Mouse (Mus musculus): ENCODE measurements around the gene Cntn3.

The Cntn3 gene

DNA sequence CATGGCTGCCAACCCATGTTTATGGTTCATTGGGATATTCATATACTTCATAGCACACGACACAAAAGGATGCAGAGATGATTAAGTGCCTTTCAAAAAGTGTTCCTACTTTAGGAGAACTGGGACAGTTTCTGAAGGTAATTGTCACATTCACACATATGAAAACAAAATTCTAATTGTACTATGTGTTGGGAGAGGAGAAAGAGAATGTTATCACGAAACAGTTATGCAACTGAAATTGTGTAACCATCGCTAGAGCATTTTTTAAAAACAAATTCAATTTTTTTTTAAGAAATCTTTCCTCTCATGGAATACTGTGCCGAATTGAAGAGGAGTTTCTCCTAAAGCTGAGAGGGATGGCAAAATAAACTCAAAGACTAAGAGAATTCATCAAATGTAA, 134.5 kb downstream of the Cntn3 start:
- DNase-seq: no peak

- no peak for DNase-seq
These were observed 145.4 kb downstream of the Cntn3 start for GRCm38 (mm10) chr6:102427549-102427948.

GRCm38 (mm10) chr6:102421781-102422180, 151.1 kb downstream of the Cntn3 start:
- no peak for DNase-seq

DNA sequence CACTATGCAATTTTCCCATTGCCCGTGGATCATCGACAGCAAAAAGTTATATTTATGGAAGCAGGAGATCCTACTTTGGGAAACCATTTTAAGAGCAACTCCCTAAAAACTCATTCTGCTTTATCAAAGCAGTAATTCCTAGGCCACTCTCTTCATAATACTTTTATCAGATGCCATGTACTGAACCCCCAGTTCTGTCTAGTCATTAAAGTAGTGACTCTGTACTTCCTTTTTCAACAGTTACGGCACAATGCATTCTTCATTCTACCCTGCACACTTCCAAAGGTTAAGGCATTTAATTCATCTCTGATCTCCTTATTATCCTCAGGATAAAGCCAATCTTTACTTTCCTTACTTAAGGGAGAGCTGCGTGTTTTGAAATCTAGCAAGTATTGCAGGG, 184.3 kb downstream of the Cntn3 start:
- DNase-seq: no peak

GRCm38 (mm10) chr6:102372112-102372511, 200.8 kb downstream of the Cntn3 start:
- DNase-seq: no peak

DNA sequence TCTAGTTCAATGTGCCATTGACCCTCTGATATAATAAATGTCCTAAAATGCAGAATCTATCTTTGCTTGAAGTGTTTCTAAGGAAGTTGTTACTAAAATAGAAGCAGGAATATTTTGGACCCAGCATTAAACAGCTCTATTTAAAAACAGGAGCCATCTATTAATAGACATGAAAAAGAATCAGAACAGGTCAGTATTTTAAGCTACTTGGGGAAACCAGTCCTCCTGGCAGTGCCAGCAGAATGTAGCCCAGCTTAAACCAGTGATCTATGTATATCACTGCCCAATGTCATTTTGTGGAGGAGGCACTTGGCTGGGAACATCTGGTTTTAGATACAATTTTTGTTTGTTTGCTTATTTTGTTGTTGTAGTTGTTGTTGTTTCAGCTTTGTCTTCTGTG, 209.0 kb downstream of the Cntn3 start:
- DNase-seq: no peak

DNA sequence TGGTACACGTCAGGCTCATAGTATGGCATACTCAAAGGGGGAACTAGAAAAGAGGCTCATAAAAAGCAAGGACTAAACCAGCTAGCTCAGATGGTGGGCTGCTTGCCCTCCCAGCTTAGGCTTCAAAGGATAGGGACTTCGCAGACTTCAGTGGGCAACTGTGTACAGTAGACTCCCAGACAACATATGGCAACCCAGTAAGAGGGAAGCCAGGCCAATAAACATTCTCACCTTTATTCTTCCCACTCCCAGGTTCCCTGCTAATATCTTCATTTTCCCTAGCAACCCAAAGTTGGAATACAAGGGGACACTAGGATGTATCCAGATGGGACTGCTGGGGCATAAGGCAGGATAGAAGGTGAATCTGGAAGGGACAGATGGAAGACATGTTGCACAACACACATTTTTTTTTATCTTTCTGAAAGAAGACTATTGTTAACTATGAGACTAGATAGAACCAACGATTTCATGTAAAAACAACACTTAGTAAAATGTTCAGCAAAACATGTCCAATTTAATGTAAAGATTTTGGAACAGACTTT, 209.5 kb downstream of the Cntn3 start:
- DNase-seq: no peak

- no peak for DNase-seq
These were observed 240.8 kb downstream of the Cntn3 start for GRCm38 (mm10) chr6:102332144-102332543.

DNA sequence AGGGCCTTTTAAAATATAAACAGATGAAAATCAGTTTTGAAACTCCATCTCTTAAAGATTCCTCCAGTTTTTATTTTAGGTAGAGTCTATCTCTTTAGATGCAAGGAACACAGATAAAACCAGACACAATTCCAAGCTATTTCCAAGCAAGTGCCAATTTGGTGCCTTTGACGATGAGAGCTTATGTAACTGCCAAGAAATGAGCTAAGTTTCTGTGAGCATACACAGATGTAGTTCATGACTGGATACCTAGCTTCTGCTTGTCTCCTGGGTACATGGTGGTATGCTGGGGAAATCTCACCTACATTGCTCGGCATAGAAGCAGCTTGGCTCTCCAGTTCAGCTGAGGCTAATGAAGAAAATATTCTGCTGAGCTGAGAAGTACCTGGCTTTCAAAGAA, 246.2 kb downstream of the Cntn3 start:
- no peak for DNase-seq

DNA sequence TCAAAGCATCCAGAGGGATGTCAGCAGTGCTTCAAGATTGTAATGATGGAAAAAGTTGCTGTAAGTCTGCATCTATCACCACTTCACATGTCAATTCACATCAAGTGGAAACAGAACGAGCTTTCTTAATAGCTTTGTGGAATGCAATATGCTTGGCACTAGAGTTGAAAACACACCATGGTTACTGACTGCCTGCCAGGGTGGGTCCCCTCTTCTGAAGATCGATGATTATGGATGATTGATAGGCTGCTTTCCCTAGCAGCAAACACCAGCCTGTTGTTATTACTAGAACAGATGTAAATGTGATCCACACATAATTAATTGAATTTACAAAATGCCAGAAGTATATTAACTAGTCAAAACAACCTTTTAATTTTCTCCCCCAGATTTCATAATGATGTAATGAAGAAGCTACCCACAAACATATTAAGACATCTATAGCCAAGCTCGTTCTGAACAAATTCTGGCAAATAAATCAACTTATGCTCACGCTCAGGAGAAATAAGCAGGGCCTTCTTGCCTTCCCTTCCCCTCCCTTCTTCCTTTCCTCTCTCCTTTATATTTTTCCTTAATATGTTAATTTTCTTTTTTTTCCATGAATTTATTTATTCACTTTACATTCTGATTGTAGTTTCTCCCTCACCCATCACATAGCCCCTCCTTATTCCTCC, 250.2 kb downstream of the Cntn3 start:
- DNase-seq: no peak

DNA sequence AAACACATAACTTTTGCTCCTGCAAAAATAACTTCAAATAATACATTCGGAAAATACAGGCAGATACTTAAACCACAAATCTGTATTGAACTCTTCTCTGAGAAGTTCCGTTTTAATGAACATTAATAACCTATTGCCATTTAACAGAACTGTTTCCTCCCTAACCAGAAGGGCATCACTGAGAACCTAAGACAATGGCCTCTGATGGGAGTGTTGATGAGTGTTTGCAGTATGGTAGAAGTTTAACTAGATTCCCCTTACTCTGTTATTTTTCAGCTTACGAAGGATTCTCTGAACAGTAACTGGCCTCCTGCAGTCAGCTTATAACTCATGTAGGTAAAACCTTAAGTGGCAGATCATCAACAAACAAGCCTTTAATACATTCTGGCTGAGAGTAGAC, 253.1 kb downstream of the Cntn3 start:
- no peak for DNase-seq

DNA sequence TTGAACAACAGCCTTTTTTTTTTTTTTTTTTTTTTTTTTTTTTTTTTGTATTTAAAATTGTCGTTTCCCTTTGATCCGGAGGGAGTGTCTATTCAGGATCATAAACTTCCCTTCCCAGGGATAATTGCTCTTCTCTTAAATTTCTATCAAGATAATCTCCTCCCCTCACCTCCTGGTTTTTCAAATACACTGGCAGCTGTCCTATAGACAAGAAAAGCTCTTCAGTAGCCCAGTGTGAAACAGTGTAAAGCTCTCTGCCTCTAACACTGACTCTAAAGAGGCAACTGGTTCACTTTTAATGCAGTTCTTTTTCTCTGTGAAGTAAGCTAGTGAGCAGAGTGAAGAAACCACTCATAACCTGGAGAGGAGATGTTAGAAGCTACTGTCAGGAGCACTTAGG, 290.0 kb downstream of the Cntn3 start:
- no peak for DNase-seq

- DNase-seq: no peak
These were observed 341.9 kb downstream of the Cntn3 start for GRCm38 (mm10) chr6:102231015-102231414.

DNA sequence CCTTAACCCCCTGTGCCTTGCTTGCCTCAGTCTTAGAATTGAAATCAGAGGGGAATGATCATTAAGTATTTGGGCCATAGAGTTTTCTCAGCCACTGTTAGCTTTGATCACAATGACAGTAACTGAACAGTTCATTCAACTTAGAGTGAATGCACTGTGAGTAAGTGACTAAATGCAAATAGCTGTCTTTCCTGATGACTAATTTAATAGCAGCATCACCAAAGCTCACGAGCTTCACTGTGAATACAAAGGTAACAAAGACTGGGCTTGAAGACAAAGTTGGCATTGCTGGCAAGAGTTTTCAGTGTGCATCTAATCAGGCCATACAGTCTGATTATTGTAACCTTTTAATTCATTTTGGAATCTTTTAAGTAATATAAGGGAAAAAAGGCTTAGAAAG, 386.6 kb downstream of the Cntn3 start:
- no peak for DNase-seq

- DNase-seq: peak; percentile 9
These were observed 402.0 kb downstream of the Cntn3 start for GRCm38 (mm10) chr6:102170913-102171312.

- no peak for DNase-seq
These were observed 411.7 kb downstream of the Cntn3 start for GRCm38 (mm10) chr6:102161186-102161585.

DNA sequence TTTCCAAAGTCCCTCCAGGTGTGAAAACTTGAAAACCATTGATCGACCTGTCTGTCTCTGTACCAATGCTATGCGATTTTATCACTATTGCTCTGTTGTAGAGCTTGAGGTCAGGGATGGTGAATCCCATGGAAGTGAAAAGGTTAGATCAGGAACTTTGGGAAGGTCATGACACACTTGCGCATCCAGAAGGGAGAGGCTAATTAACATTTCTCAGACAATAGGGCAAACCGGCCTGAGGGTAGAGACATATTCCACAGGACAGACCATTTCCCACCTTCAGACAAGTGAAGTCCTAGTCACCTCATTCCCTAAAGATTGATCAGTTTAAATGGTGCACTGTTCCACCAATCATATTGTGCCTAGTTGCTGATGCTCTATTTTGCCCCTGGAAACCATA, 451.2 kb downstream of the Cntn3 start:
- DNase-seq: no peak

DNA sequence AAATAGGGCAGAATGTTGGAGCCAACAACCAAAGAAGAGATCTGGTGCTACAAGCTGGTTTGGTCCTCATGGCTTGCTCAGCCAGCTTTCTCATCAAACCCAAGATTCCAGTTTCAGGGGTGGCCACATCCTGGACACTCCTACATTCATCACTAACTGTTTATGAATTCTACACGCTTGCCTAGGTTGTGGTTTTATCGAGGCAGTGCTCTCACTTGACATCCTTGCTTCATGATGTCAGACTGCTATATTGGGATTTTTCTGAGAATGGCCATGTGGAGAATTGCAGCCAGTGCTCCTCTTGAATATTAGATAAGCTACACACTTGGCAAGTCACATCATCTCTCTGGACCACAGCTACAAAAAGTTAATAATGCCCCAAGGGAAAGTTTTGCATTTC, 452.9 kb downstream of the Cntn3 start:
- DNase-seq: no peak

DNA sequence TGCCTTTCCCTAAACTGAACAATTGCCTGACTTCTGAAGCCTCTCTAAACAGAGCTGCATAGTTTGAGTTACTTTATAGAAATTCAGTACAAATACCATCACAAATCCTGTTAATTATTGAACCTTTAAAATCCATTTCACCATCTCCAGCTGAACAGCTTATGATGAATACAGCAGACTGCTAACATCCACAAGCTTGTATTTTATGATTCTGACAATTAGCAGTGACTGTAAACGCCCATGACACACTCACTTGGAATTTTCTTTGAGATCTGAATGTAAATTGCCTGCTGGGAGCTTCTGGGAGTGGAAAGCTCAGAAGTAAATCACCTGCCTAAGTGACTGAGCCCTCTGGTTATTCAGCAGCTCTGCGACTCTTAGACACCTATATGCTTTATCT, 459.3 kb downstream of the Cntn3 start:
- DNase-seq: no peak
